Mouse (Mus musculus) heart, postnatal 0 days (tissue): ENCODE results near the gene Clca4b. TPM values are rescaled to one million over a fixed set of nuclear protein-coding genes. Genes with fewer than 3 reads are reported as not detected.

Source experiments
- ATAC-seq: fragments of 200-750 bp; cut with Nextera tagmentation; 2 replicates; pipeline ENCODE4 v1.8.0; 2017; ENCODE audit warnings: low read depth, moderate number of reproducible peaks, moderate library complexity; ENCODE audit not compliant: insufficient read depth
- DNase-seq: peaks from one replicate; pipeline ENCODE4 v3.0.0-alpha.2; 2016; ENCODE audit warnings: low spot score
- H3K27ac ChIP-seq: fragments of 300-500 bp; sonication (generic); 2 replicates; pipeline ENCODE4 v1.5.1; 2014; ENCODE audit warnings: low read depth, mild to moderate bottlenecking
- H3K27me3 ChIP-seq: fragments of 300-500 bp; sonication (generic); 2 replicates; pipeline ENCODE4 v1.6.1; 2014; ENCODE audit warnings: low read length, mixed read lengths; ENCODE audit not compliant: control insufficient read depth, insufficient read depth
- H3K36me3 ChIP-seq: fragments of 300-500 bp; sonication (generic); replicated peaks from 2 replicates; pipeline ENCODE4 v1.6.1; 2014; ENCODE audit warnings: low read length, mixed read lengths; ENCODE audit not compliant: control insufficient read depth, insufficient read depth
- H3K4me1 ChIP-seq: fragments of 300-500 bp; sonication (generic); 2 replicates; pipeline ENCODE4 v1.6.1; 2014; ENCODE audit warnings: antibody characterized with exemption; ENCODE audit not compliant: control insufficient read depth, insufficient read depth
- H3K4me2 ChIP-seq: fragments of 300-500 bp; sonication (generic); 2 replicates; pipeline ENCODE4 v1.6.1; 2014; ENCODE audit warnings: low read depth, mild to moderate bottlenecking, low read length, moderate library complexity
- H3K4me3 ChIP-seq: fragments of 300-500 bp; sonication (generic); 2 replicates; pipeline ENCODE4 v1.5.1; 2014; ENCODE audit warnings: low read depth, low read length
- H3K9ac ChIP-seq: fragments of 300-500 bp; sonication (generic); replicated peaks from 2 replicates; pipeline ENCODE4 v1.6.1; 2014; ENCODE audit warnings: low read depth, low read length, mixed read lengths
- H3K9me3 ChIP-seq: fragments of 300-500 bp; sonication (generic); replicated peaks from 2 replicates; pipeline ENCODE4 v1.6.1; 2016; ENCODE audit warnings: low read length; ENCODE audit not compliant: control insufficient read depth
- CTCF ChIP-seq: IDR thresholded peaks from 2 replicates; pipeline ENCODE4 v1.5.1; 2016; ENCODE audit warnings: antibody characterized with exemption, control low read depth, low read depth
- EP300 ChIP-seq: IDR thresholded peaks from 2 replicates; pipeline ENCODE4 v1.6.1; 2016; ENCODE audit warnings: antibody characterized with exemption, low read depth
- WGBS: fragments of 180-500 bp; shearing (Covaris S2); extraction: QIAGEN DNeasy Blood & Tissue Kit; methylation state at CpG from one replicate; pipeline ENCODE4 v1.1.7; 2014; 5-methylcytosine and 5-hydroxymethylcytosine counted together
- polyA plus RNA-seq: library from polyadenylated mRNA; unstranded; fragments of >200 nt; fragmentation: Nextera tagmentation; extraction: Ambion mirVana; gene quantifications from 2 replicates; pipeline ENCODE4 v1.2.1, GENCODE M21; 2015
- total RNA-seq: library from RNA; depleted of rRNA; stranded (reverse); fragments of >200 nt; gene quantifications from 2 replicates; pipeline ENCODE4 v1.2.3, GENCODE M21; 2014; ENCODE audit warnings: low replicate concordance; rRNA removed

Clca4b gene
- total RNA-seq: not detected in 2 replicates
- polyA plus RNA-seq: not detected in 2 replicates

DNA sequence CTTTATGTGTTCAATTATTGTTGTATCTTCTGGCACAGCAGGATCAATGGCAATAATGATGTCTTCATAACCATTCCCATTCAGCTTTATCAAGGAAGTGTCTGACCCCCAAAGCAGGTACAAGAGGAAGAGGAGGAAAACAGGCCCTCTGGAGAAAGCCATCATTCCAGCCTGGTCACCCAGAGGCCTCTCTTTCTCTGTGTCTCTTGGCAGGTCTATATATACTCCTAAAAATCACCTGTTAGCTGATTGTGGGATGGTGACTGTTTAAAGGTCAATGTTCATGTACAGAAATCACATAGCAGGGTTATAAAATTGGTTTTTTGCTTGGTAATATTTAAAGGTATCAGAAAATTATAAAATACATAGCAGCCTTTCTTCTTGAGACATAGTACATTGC lies at the start of gene Clca4b:
Clca4b (minus strand) TSS at position 195 of the 400 bp plus-strand sequence.
- no peak for ATAC-seq
- Histone ChIP-seq H3K36me3 (no peaks in the 10 kb centered on the region), H3K4me3 (no peak within 1 kb of the TSS), H3K9me3 (no peaks in the 10 kb centered on the region), H3K9ac (no peak within 1 kb of the TSS), H3K4me1 (no peaks in the 10 kb centered on the region), H3K4me2 (no peak within 1 kb of the TSS), H3K27me3 (no peaks in the 10 kb centered on the region), H3K27ac (no peak within 1 kb of the TSS)
- TF ChIP-seq EP300: no peak
- no peak for TF ChIP-seq CTCF
- DNase-seq: no peak

DNA sequence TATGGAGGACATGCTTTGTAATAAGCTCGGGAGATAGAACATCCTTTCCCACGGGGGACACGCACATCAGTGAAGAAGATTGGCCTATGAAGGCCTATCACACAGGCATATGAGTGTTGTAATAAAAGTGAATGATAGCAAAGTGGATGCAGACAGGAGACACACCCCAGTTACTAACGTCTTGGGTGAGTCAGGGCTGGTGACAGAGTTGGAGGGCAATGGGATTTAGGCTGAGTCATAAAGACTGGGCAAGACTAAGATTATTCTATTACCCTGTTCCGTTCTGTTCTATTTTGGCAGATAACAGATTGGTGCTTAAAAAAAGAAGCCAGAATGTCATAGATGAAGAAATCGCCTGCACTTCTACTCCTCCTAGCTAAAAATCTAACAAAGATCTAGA lies 48.2 kb upstream of the Clca4b start:
- no peaks in the 10 kb centered on the region for H3K27me3 ChIP-seq
- no peak overlapping the region for H3K4me3 ChIP-seq
- H3K27ac ChIP-seq: no peak overlapping the region
- H3K9me3 ChIP-seq: no peaks in the 10 kb centered on the region
- 79% methylated on average over 6 of the region's 6 CpGs for WGBS
- no peaks in the 10 kb centered on the region for H3K36me3 ChIP-seq
- no peak overlapping the region for H3K9ac ChIP-seq
- no peak for ATAC-seq
- TF ChIP-seq EP300 (no peak), CTCF (no peak)
- no peak overlapping the region for H3K4me2 ChIP-seq
- no peaks in the 10 kb centered on the region for H3K4me1 ChIP-seq
- DNase-seq: no peak

DNA sequence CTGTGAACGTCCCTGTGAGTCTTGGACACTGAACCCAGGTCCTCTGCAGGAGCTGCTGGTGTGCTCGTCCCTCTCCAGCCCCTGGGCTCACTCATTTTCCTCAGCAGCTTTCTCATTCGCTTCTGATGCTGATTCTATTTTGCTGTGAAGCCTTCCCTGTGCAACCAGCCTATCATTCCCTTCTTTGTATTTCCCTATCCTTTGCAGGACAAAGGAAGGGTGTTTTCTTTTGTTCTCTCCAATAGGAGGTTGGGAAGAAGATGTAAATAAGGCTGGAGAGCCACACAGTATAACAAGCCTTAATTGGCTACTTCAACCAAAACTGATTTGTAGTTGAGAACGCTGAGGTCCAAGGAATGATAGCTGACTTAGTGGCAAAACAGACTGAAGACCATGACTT lies 45.3 kb upstream of the Clca4b start:
- WGBS: 61% methylated on average over 4 of the region's 4 CpGs
- no peaks in the 10 kb centered on the region for H3K36me3 ChIP-seq
- TF ChIP-seq CTCF (no peak), EP300 (no peak)
- H3K4me1 ChIP-seq: no peaks in the 10 kb centered on the region
- H3K4me3 ChIP-seq: no peak overlapping the region
- H3K4me2 ChIP-seq: no peak overlapping the region
- no peaks in the 10 kb centered on the region for H3K9me3 ChIP-seq
- ATAC-seq: no peak
- H3K9ac ChIP-seq: no peak overlapping the region
- DNase-seq: no peak
- no peak overlapping the region for H3K27ac ChIP-seq
- no peaks in the 10 kb centered on the region for H3K27me3 ChIP-seq

DNA sequence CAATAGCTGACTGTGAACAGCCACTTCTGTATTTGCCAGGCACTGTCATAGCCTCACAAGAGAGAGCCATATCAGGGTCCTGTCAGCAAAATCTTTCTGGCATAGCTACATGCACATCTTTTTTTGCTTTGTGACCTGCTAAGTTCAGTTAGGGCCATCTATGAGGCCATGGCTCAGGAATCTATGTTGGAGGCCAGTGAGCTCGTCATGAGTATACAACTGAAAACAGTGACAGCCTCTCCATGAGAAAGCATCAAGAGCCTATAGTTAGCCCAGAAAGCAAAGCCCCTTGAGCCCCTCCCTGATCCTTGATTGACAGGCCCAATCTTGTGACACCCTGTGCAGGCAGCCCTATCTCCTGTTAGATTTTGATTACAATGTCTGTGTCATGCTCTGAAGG lies 43.8 kb upstream of the Clca4b start:
- no peak overlapping the region for H3K9ac ChIP-seq
- no peak overlapping the region for H3K4me3 ChIP-seq
- H3K4me1 ChIP-seq: no peaks in the 10 kb centered on the region
- ATAC-seq: no peak
- H3K27ac ChIP-seq: no peak overlapping the region
- H3K36me3 ChIP-seq: no peaks in the 10 kb centered on the region
- WGBS: 41% methylated on average over 1 of the region's 1 CpGs
- no peaks in the 10 kb centered on the region for H3K27me3 ChIP-seq
- no peak for DNase-seq
- H3K4me2 ChIP-seq: no peak overlapping the region
- no peak for TF ChIP-seq EP300
- no peak for TF ChIP-seq CTCF
- H3K9me3 ChIP-seq: no peaks in the 10 kb centered on the region

DNA sequence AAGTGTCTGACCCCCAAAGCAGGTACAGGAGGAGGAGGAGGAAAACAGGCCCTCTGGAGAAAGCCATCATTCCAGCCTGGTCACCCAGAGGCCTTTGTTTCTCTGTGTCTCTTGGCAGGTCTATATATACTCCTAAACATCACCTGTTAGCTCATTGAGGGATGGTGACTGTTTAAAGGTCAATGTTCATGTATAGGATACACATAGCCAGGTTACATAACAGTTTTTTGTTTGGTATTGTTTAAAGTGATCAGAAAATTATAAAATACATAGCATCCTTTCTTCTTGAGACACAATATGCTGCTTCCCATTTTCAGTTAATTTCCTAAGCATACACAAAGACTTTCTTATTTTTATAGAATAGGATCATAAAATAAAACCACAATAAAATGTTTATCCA lies 42.6 kb upstream of the Clca4b start, which contains the start of gene Clca4a:
Clca4a (minus strand) TSS at position 101 of the 400 bp plus-strand sequence.
- no peaks in the 10 kb centered on the region for H3K36me3 ChIP-seq
- DNase-seq: no peak
- H3K9me3 ChIP-seq: no peaks in the 10 kb centered on the region
- H3K27me3 ChIP-seq: no peaks in the 10 kb centered on the region
- TF ChIP-seq CTCF: no peak
- no peak for TF ChIP-seq EP300
- no peak within 1 kb of the TSS for H3K4me2 ChIP-seq
- ATAC-seq: no peak
- no peak within 1 kb of the TSS for H3K27ac ChIP-seq
- no peak within 1 kb of the TSS for H3K9ac ChIP-seq
- H3K4me1 ChIP-seq: no peaks in the 10 kb centered on the region
- H3K4me3 ChIP-seq: no peak within 1 kb of the TSS

DNA sequence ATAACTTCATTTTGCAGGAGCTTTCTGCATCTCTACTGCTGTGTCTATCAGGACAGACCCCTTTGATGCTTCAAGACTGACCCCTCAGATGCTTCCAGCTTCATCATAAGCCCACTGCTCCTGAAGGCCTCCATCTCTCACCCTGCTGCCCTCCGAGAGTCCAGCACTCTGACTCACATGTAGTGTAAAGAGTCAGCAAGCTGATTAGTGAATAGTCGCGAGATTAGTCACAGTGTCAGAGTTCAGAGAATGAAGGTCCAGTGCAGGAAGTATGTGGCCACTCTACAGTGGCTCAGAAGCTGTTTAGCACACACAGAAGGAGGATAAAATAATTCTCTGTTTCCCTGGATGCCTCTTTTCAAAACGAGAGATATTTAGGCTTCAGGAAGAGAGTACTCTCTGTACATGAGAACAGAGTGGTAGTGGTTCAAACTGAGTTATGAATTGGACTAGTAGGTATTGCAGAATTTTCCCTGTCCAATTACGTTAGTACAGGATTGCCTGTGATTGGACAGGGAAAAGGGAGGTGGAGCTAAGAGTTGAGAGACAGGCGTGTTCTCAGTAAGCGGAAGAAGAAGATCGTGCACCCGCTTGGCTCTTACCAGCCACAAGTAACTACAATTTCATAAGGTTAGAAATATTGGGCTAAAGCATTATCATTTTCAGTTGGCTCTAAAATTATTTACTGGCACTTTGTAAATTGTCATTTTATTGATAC lies 39.4 kb upstream of the Clca4b start:
- Histone ChIP-seq H3K27me3 (no peaks in the 10 kb centered on the region), H3K36me3 (no peaks in the 10 kb centered on the region), H3K4me1 (no peaks in the 10 kb centered on the region), H3K27ac (no peak overlapping the region), H3K4me2 (no peak overlapping the region), H3K9me3 (no peaks in the 10 kb centered on the region), H3K4me3 (no peak overlapping the region), H3K9ac (no peak overlapping the region)
- TF ChIP-seq EP300: no peak
- TF ChIP-seq CTCF: no peak
- 60% methylated on average over 9 of the region's 9 CpGs for WGBS
- DNase-seq: no peak
- no peak for ATAC-seq
